Mouse (Mus musculus): Measurements from ENCODE around the gene Nphp1. TPM values are rescaled to one million over a fixed set of nuclear protein-coding genes. Genes with fewer than 3 reads are reported as not detected.

Nphp1 gene
- polyA plus RNA-seq, 1 experiment from 2014 or later: 14.5 TPM

- no peak; the same call in 1 of the 2 replicates for ATAC-seq (ENCODE audit: low read depth)
- H3K9me3 ChIP-seq: no peaks in the 10 kb centered on the region
- H3K27me3 ChIP-seq: no peaks in the 10 kb centered on the region
Observed at GRCm38 (mm10) chr2:127722176-127722892, 66.4 kb downstream of the Nphp1 start.

GRCm38 (mm10) chr2:127718839-127719468, 69.7 kb downstream of the Nphp1 start:
- Histone ChIP-seq H3K4me3 (no peak overlapping the region), H3K4me2 (no peak overlapping the region), H3K9me3 (no peaks in the 10 kb centered on the region), H3K9ac (no peak overlapping the region), H3K27ac (replicated peaks) (no peak overlapping the region), H3K27me3 (no peaks in the 10 kb centered on the region), H3K4me1 (replicated peaks) (peaks cover 15% of the 10 kb centered on the region; the same call in 1 of the 2 replicates), H3K36me3 (no peaks in the 10 kb centered on the region)
- no peak for ATAC-seq (ENCODE audit: low read depth)
- 67% methylated on average over 8 of the region's 8 CpGs for WGBS

More at GRCm38 (mm10) chr2:127722176-127722892, 66.4 kb downstream of the Nphp1 start:
- Histone ChIP-seq H3K4me2 (no peak overlapping the region), H3K9ac (no peak overlapping the region), H3K4me3 (no peak overlapping the region), H3K36me3 (no peaks in the 10 kb centered on the region), H3K27ac (replicated peaks) (peak overlapping the region; percentile 35), H3K4me1 (replicated peaks) (peaks cover 15% of the 10 kb centered on the region; the same call in 1 of the 2 replicates)
- 50% methylated on average over 7 of the region's 7 CpGs for WGBS

GRCm38 (mm10) chr2:127714726-127715125, 74.0 kb downstream of the Nphp1 start:
- WGBS: 46% methylated on average over 3 of the region's 3 CpGs

GRCm38 (mm10) chr2:127708792-127709191, 79.9 kb downstream of the Nphp1 start:
- WGBS: 75% methylated on average over 3 of the region's 3 CpGs
- Histone ChIP-seq H3K4me3 (no peak overlapping the region), H3K27me3 (no peaks in the 10 kb centered on the region), H3K27ac (replicated peaks) (no peak overlapping the region), H3K9ac (no peak overlapping the region), H3K9me3 (no peaks in the 10 kb centered on the region), H3K4me1 (replicated peaks) (no peaks in the 10 kb centered on the region), H3K36me3 (no peaks in the 10 kb centered on the region), H3K4me2 (no peak overlapping the region)
- ATAC-seq (ENCODE audit: low read depth): no peak

More at GRCm38 (mm10) chr2:127714726-127715125, 74.0 kb downstream of the Nphp1 start:
- Histone ChIP-seq H3K4me2 (no peak overlapping the region), H3K4me1 (replicated peaks) (no peaks in the 10 kb centered on the region), H3K4me3 (no peak overlapping the region), H3K27ac (replicated peaks) (no peak overlapping the region), H3K9me3 (no peaks in the 10 kb centered on the region), H3K27me3 (no peaks in the 10 kb centered on the region), H3K36me3 (no peaks in the 10 kb centered on the region), H3K9ac (no peak overlapping the region)
- ATAC-seq (ENCODE audit: low read depth): no peak

- no peak overlapping the region for H3K4me3 ChIP-seq
- no peak overlapping the region for H3K9ac ChIP-seq
- H3K27me3 ChIP-seq: no peaks in the 10 kb centered on the region
- ATAC-seq (ENCODE audit: low read depth): no peak
- no peaks in the 10 kb centered on the region for H3K9me3 ChIP-seq
- H3K36me3 ChIP-seq: no peaks in the 10 kb centered on the region
- no peak overlapping the region for H3K27ac ChIP-seq (replicated peaks)
- no peaks in the 10 kb centered on the region for H3K4me1 ChIP-seq (replicated peaks)
- 30% methylated on average over 3 of the region's 3 CpGs for WGBS
- H3K4me2 ChIP-seq: no peak overlapping the region
Observed at GRCm38 (mm10) chr2:127708060-127708459, 80.6 kb downstream of the Nphp1 start.

- Histone ChIP-seq H3K9ac (no peak overlapping the region), H3K27ac (replicated peaks) (no peak overlapping the region), H3K4me2 (no peak overlapping the region), H3K36me3 (no peaks in the 10 kb centered on the region), H3K9me3 (no peaks in the 10 kb centered on the region), H3K27me3 (no peaks in the 10 kb centered on the region), H3K4me3 (no peak overlapping the region), H3K4me1 (replicated peaks) (no peaks in the 10 kb centered on the region)
- ATAC-seq (ENCODE audit: low read depth): no peak
- WGBS: 79% methylated on average over 6 of the region's 6 CpGs
Observed at GRCm38 (mm10) chr2:127705267-127705666, 83.4 kb downstream of the Nphp1 start.

Other genes with a start within 250 kb of the Nphp1 start
- gene Prom2, start 247.4 kb downstream of the Nphp1 start, polyA plus RNA-seq (2015; fragmentation: Nextera tagmentation; extraction: Ambion mirVana): not detected in 2 replicates
- gene Zfp661, start 201.8 kb downstream of the Nphp1 start, polyA plus RNA-seq (2015; fragmentation: Nextera tagmentation; extraction: Ambion mirVana): 8.3 and 9.5 TPM in 2 replicates
- gene Mrps5, start 201.7 kb downstream of the Nphp1 start, polyA plus RNA-seq (2015; fragmentation: Nextera tagmentation; extraction: Ambion mirVana): 126 and 131 TPM in 2 replicates
- gene Mal, start 132.2 kb downstream of the Nphp1 start, polyA plus RNA-seq (2015; fragmentation: Nextera tagmentation; extraction: Ambion mirVana): 3.9 and 4.3 TPM in 2 replicates
- 1.3 and 1.5 TPM in 2 replicates for gene Mall, start 59.0 kb downstream of the Nphp1 start, polyA plus RNA-seq (2015; fragmentation: Nextera tagmentation; extraction: Ambion mirVana)
- gene Mtln, start 3.6 kb upstream of the Nphp1 start, polyA plus RNA-seq (2015; fragmentation: Nextera tagmentation; extraction: Ambion mirVana): 31.9 and 38.3 TPM in 2 replicates
- 9.3 and 13.0 TPM in 2 replicates for gene Bub1, start 43.0 kb upstream of the Nphp1 start, polyA plus RNA-seq (2015; fragmentation: Nextera tagmentation; extraction: Ambion mirVana)
- 0.20 TPM in 1 of 2 replicates, not detected in the other for gene Acoxl, start 50.0 kb upstream of the Nphp1 start, polyA plus RNA-seq (2015; fragmentation: Nextera tagmentation; extraction: Ambion mirVana)